Mouse (Mus musculus) frontal cortex, adult (tissue): ENCODE data around the gene Vmn1r43.
"Not testable (repeated sequence)": the region's sequence is repeated elsewhere in the genome, so short reads cannot be mapped to it uniquely, and the experiment has no call there.

Source experiments
- ATAC-seq: cut with Nextera tagmentation; 2 replicates; pipeline ENCODE4 v1.9.2; 2017; ENCODE audit warnings: mild to moderate bottlenecking, moderate library complexity, mixed read lengths; ENCODE audit not compliant: low TSS enrichment

Gene Vmn1r43

GRCm38 (mm10) chr6:89876313-89876712, at the start of gene Vmn1r43, which contains the start of gene Vmn1r42:
Gene Vmn1r43, minus strand, starts transcription at chr6:89876413.
Gene Vmn1r42, minus strand, starts transcription at chr6:89876413.
- ATAC-seq = not testable (repeated sequence)

GRCm38 (mm10) chr6:89883812-89884211, 7.6 kb upstream of the Vmn1r43 start:
- peak; percentile 90 for ATAC-seq

- ATAC-seq = no peak
Observed at GRCm38 (mm10) chr6:89883360-89883759, 7.1 kb upstream of the Vmn1r43 start, which contains the start of gene Vmn1r44. Gene Vmn1r44, plus strand, starts transcription at chr6:89883660.

GRCm38 (mm10) chr6:89880867-89881266, 4.7 kb upstream of the Vmn1r43 start:
- ATAC-seq = no peak

- no peak for ATAC-seq
Observed at GRCm38 (mm10) chr6:89876963-89877362, 750 bp upstream of the Vmn1r43 start.

- no peak for ATAC-seq
Observed at GRCm38 (mm10) chr6:89867976-89868375, 8.2 kb downstream of the Vmn1r43 start.

- ATAC-seq = no peak
Observed at GRCm38 (mm10) chr6:89867276-89867675, 8.9 kb downstream of the Vmn1r43 start.

- no peak for ATAC-seq
Observed at GRCm38 (mm10) chr6:89863792-89864191, 12.4 kb downstream of the Vmn1r43 start.

GRCm38 (mm10) chr6:89859839-89860238, 16.4 kb downstream of the Vmn1r43 start:
- no peak for ATAC-seq

GRCm38 (mm10) chr6:89857552-89857951, 18.7 kb downstream of the Vmn1r43 start:
- ATAC-seq = no peak
